Mouse (Mus musculus): ENCODE results near the gene Clpp. TPM values are rescaled to one million over a fixed set of nuclear protein-coding genes. Genes with fewer than 3 reads are reported as not detected.

Clpp gene
- polyA plus RNA-seq, 1 experiment from 2014 or later, result 78.0 TPM

- Histone ChIP-seq H3K4me1 (replicated peaks; ENCODE audit: control insufficient read depth, insufficient read depth, low read length) (peaks cover 3% of the 10 kb centered on the region; the same call in 1 of the 2 replicates), H3K27me3 (replicated peaks; ENCODE audit: control insufficient read depth, insufficient read depth, low read length) (no peaks in the 10 kb centered on the region), H3K4me3 (ENCODE audit: low read depth, low read length) (no peak overlapping the region), H3K36me3 (ENCODE audit: control insufficient read depth, insufficient read depth) (no peaks in the 10 kb centered on the region), H3K4me2 (replicated peaks; ENCODE audit: low read depth) (no peak overlapping the region), H3K9ac (ENCODE audit: low read depth, low read length) (no peak overlapping the region), H3K27ac (ENCODE audit: low read depth, low read length) (no peak overlapping the region), H3K9me3 (ENCODE audit: control insufficient read depth) (no peaks in the 10 kb centered on the region)
- TF ChIP-seq CTCF (IDR thresholded peaks at IDR 0.05; ENCODE audit: low read depth), result no peak
- WGBS, result 35% methylated on average over 5 of the region's 5 CpGs
- ATAC-seq, result no peak
Measured at GRCm38 (mm10) chr17:56974708-56975240, 15.3 kb upstream of the Clpp start.

- no peak overlapping the region for H3K4me3 ChIP-seq (ENCODE audit: low read depth, low read length)
- 64% methylated on average over 3 of the region's 3 CpGs for WGBS
- H3K9ac ChIP-seq (ENCODE audit: low read depth, low read length), result no peak overlapping the region
Measured at GRCm38 (mm10) chr17:56975391-56975790, 14.7 kb upstream of the Clpp start.

GRCm38 (mm10) chr17:56976531-56977390, 13.3 kb upstream of the Clpp start:
- H3K27ac ChIP-seq (ENCODE audit: low read depth, low read length), result no peak overlapping the region
- ATAC-seq, result no peak

More at GRCm38 (mm10) chr17:56975391-56975790, 14.7 kb upstream of the Clpp start:
- Histone ChIP-seq H3K4me2 (replicated peaks; ENCODE audit: low read depth) (no peak overlapping the region), H3K27me3 (replicated peaks; ENCODE audit: control insufficient read depth, insufficient read depth, low read length) (no peaks in the 10 kb centered on the region), H3K36me3 (ENCODE audit: control insufficient read depth, insufficient read depth) (no peaks in the 10 kb centered on the region), H3K9me3 (ENCODE audit: control insufficient read depth) (no peaks in the 10 kb centered on the region), H3K27ac (ENCODE audit: low read depth, low read length) (no peak overlapping the region), H3K4me1 (replicated peaks; ENCODE audit: control insufficient read depth, insufficient read depth, low read length) (peaks cover 3% of the 10 kb centered on the region; the same call in 1 of the 2 replicates)
- ATAC-seq, result no peak
- TF ChIP-seq CTCF (IDR thresholded peaks at IDR 0.05; ENCODE audit: low read depth), result no peak

GRCm38 (mm10) chr17:56979524-56979923, 10.6 kb upstream of the Clpp start:
- peak; percentile 66 for ATAC-seq
- H3K4me3 ChIP-seq (ENCODE audit: low read depth, low read length), result no peak overlapping the region
- no peak overlapping the region; the same call in 1 of the 2 replicates for H3K9ac ChIP-seq (ENCODE audit: low read depth, low read length)
- peak overlapping the region; percentile 74 for H3K27ac ChIP-seq (ENCODE audit: low read depth, low read length)
- no peak for TF ChIP-seq CTCF (IDR thresholded peaks at IDR 0.05; ENCODE audit: low read depth)
- H3K27me3 ChIP-seq (replicated peaks; ENCODE audit: control insufficient read depth, insufficient read depth, low read length), result no peaks in the 10 kb centered on the region
- H3K36me3 ChIP-seq (ENCODE audit: control insufficient read depth, insufficient read depth), result no peaks in the 10 kb centered on the region
- H3K4me1 ChIP-seq (replicated peaks; ENCODE audit: control insufficient read depth, insufficient read depth, low read length), result peaks cover 3% of the 10 kb centered on the region; the same call in 1 of the 2 replicates
- WGBS, result 18% methylated on average over 7 of the region's 8 CpGs
- H3K4me2 ChIP-seq (replicated peaks; ENCODE audit: low read depth), result peak overlapping the region; percentile 21; the same call in 1 of the 2 replicates
- H3K9me3 ChIP-seq (ENCODE audit: control insufficient read depth), result no peaks in the 10 kb centered on the region

More at GRCm38 (mm10) chr17:56976531-56977390, 13.3 kb upstream of the Clpp start:
- H3K9ac ChIP-seq (ENCODE audit: low read depth, low read length), result no peak overlapping the region
- no peaks in the 10 kb centered on the region for H3K36me3 ChIP-seq (ENCODE audit: control insufficient read depth, insufficient read depth)
- 58% methylated on average over 8 of the region's 8 CpGs for WGBS
- no peak for TF ChIP-seq CTCF (IDR thresholded peaks at IDR 0.05; ENCODE audit: low read depth)
- H3K4me1 ChIP-seq (replicated peaks; ENCODE audit: control insufficient read depth, insufficient read depth, low read length), result peaks cover 3% of the 10 kb centered on the region; the same call in 1 of the 2 replicates
- no peaks in the 10 kb centered on the region for H3K9me3 ChIP-seq (ENCODE audit: control insufficient read depth)
- H3K27me3 ChIP-seq (replicated peaks; ENCODE audit: control insufficient read depth, insufficient read depth, low read length), result no peaks in the 10 kb centered on the region
- H3K4me3 ChIP-seq (ENCODE audit: low read depth, low read length), result no peak overlapping the region
- no peak overlapping the region for H3K4me2 ChIP-seq (replicated peaks; ENCODE audit: low read depth)

GRCm38 (mm10) chr17:56981049-56981448, 9.1 kb upstream of the Clpp start:
- Histone ChIP-seq H3K27ac (ENCODE audit: low read depth, low read length) (peak overlapping the region; percentile 54; the same call in 1 of the 2 replicates), H3K9ac (ENCODE audit: low read depth, low read length) (no peak overlapping the region), H3K27me3 (replicated peaks; ENCODE audit: control insufficient read depth, insufficient read depth, low read length) (no peaks in the 10 kb centered on the region), H3K4me2 (replicated peaks; ENCODE audit: low read depth) (peak overlapping the region; percentile 43; the same call in 1 of the 2 replicates), H3K36me3 (ENCODE audit: control insufficient read depth, insufficient read depth) (no peaks in the 10 kb centered on the region), H3K4me1 (replicated peaks; ENCODE audit: control insufficient read depth, insufficient read depth, low read length) (peaks cover 3% of the 10 kb centered on the region; the same call in 1 of the 2 replicates), H3K9me3 (ENCODE audit: control insufficient read depth) (no peaks in the 10 kb centered on the region), H3K4me3 (ENCODE audit: low read depth, low read length) (no peak overlapping the region)
- ATAC-seq, result peak; percentile 82
- TF ChIP-seq CTCF (IDR thresholded peaks at IDR 0.05; ENCODE audit: low read depth), result no peak
- 34% methylated on average over 7 of the region's 7 CpGs for WGBS

GRCm38 (mm10) chr17:56982013-56982412, 8.1 kb upstream of the Clpp start, which contains the start of gene Acer1:
TSS of gene Acer1 (minus strand) at chr17:56982126.
- H3K27me3 ChIP-seq (replicated peaks; ENCODE audit: control insufficient read depth, insufficient read depth, low read length), result no peaks in the 10 kb centered on the region
- TF ChIP-seq CTCF (IDR thresholded peaks at IDR 0.05; ENCODE audit: low read depth), result no peak
- no peak within 1 kb of the TSS for H3K9ac ChIP-seq (ENCODE audit: low read depth, low read length)
- peaks cover 3% of the 10 kb centered on the region; the same call in 1 of the 2 replicates for H3K4me1 ChIP-seq (replicated peaks; ENCODE audit: control insufficient read depth, insufficient read depth, low read length)
- peak within 1 kb of the TSS; percentile 43 for H3K4me2 ChIP-seq (replicated peaks; ENCODE audit: low read depth)
- no peaks in the 10 kb centered on the region for H3K36me3 ChIP-seq (ENCODE audit: control insufficient read depth, insufficient read depth)
- no peaks in the 10 kb centered on the region for H3K9me3 ChIP-seq (ENCODE audit: control insufficient read depth)
- no peak within 1 kb of the TSS for H3K4me3 ChIP-seq (ENCODE audit: low read depth, low read length)
- peak; percentile 37; the same call in 1 of the 2 replicates for ATAC-seq
- WGBS, result 46% methylated on average over 5 of the region's 5 CpGs
- H3K27ac ChIP-seq (ENCODE audit: low read depth, low read length), result peak within 1 kb of the TSS; percentile 54; the same call in 1 of the 2 replicates
